Mouse (Mus musculus) liver, postnatal 0 days (tissue): ENCODE data around the gene Slc39a5.

Source experiments
- CTCF ChIP-seq: sonication (generic); IDR thresholded peaks from 2 replicates; pipeline ENCODE4 v1.5.1; 2016; ENCODE audit warnings: antibody characterized with exemption, low read depth
- EP300 ChIP-seq: IDR thresholded peaks from 2 replicates; pipeline ENCODE4 v1.6.1; 2016; ENCODE audit warnings: antibody characterized with exemption, low read depth, mild to moderate bottlenecking

GRCm38 (mm10) chr10:128442718-128443117 is 41.7 kb upstream of the Slc39a5 start:
- TF ChIP-seq CTCF = no peak
- TF ChIP-seq EP300 = no peak
